Mouse (Mus musculus) intestine, postnatal 0 days (tissue): ENCODE results near the gene Olfr263. TPM values are rescaled to one million over a fixed set of nuclear protein-coding genes. Genes with fewer than 3 reads are reported as not detected.
A peak's percentile ranks its signal among the peaks of the same experiment; 100 is the strongest.

ENCODE experiments used
- ATAC-seq: fragments of 200-750 bp; cut with Nextera tagmentation; 2 replicates; pipeline ENCODE4 v1.8.0; 2017; ENCODE audit warnings: mild to moderate bottlenecking, moderate TSS enrichment, moderate library complexity
- H3K27ac ChIP-seq: fragments of 300-500 bp; sonication (generic); 2 replicates; pipeline ENCODE4 v1.5.1; 2014; ENCODE audit warnings: mild to moderate bottlenecking, low read depth, low read length, moderate library complexity
- H3K27me3 ChIP-seq: fragments of 300-500 bp; sonication (generic); replicated peaks from 2 replicates; pipeline ENCODE4 v1.6.1; 2014; ENCODE audit warnings: low read length, mixed read lengths; ENCODE audit not compliant: control insufficient read depth, insufficient read depth
- H3K36me3 ChIP-seq: fragments of 300-500 bp; sonication (generic); 2 replicates; pipeline ENCODE4 v1.6.1; 2014; ENCODE audit warnings: mild to moderate bottlenecking, moderate library complexity; ENCODE audit not compliant: control insufficient read depth, insufficient read depth
- H3K4me1 ChIP-seq: fragments of 300-500 bp; sonication (generic); replicated peaks from 2 replicates; pipeline ENCODE4 v1.6.1; 2014; ENCODE audit warnings: antibody characterized with exemption, low read length, mixed read lengths; ENCODE audit not compliant: control insufficient read depth, insufficient read depth
- H3K4me2 ChIP-seq: fragments of 300-500 bp; sonication (generic); replicated peaks from 2 replicates; pipeline ENCODE4 v1.6.1; 2014; ENCODE audit warnings: low read depth, mild to moderate bottlenecking, moderate library complexity
- H3K4me3 ChIP-seq: fragments of 300-500 bp; sonication (generic); 2 replicates; pipeline ENCODE4 v1.5.1; 2014; ENCODE audit warnings: low read depth, low read length
- H3K9ac ChIP-seq: fragments of 300-500 bp; sonication (generic); 2 replicates; pipeline ENCODE4 v1.6.1; 2014; ENCODE audit warnings: mild to moderate bottlenecking, low read depth, low read length
- H3K9me3 ChIP-seq: fragments of 300-500 bp; sonication (generic); 2 replicates; pipeline ENCODE4 v1.6.1; 2016; ENCODE audit warnings: mixed run types; ENCODE audit not compliant: control insufficient read depth
- CTCF ChIP-seq: sonication (generic); IDR thresholded peaks from 2 replicates; pipeline ENCODE4 v1.5.1; 2016; ENCODE audit warnings: low read depth, mild to moderate bottlenecking, control low read depth, antibody characterized with exemption, moderate library complexity
- WGBS: fragments of 180-500 bp; shearing (Covaris S2); extraction: QIAGEN DNeasy Blood & Tissue Kit; methylation state at CpG from one replicate; pipeline ENCODE4 v1.1.7; 2014; 5-methylcytosine and 5-hydroxymethylcytosine counted together
- polyA plus RNA-seq: library from polyadenylated mRNA; unstranded; fragments of >200 nt; fragmentation: Nextera tagmentation; extraction: Ambion mirVana; gene quantifications from 2 replicates; pipeline ENCODE4 v1.2.1, GENCODE M21; 2015

Olfr263 gene
- polyA plus RNA-seq, 1 experiment from 2014 or later = not detected

DNA sequence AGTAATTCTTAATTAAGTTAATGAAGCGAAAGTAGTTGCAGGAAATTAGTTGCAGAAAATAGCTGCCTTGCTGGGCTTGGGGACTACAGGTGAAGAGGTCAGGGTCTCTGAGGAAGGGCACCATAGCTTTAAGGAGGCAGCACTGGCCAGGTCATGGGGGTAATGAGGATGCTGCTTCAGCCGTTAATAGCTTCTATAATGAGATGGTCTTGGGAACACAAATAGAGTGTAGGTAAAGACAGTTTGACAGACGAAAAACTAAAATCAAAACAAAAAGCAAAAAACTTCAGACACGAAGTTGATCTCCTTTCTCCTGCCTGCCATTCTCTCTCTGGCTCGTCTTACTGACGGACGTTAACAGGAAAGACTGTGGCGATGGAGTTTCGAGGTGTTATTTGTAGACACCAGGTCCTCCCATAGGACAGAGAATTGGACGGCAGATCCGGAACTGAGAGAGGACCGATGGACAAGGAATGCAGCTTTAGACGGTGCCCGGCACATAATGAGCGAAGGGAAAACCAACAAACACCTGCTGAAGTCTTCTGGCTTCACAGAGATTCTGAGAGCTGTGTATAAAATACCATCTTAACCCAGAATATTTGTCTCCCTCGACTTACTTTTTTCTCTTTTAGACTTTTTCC is 39.1 kb downstream of the Olfr263 start:
- no peak for TF ChIP-seq CTCF

DNA sequence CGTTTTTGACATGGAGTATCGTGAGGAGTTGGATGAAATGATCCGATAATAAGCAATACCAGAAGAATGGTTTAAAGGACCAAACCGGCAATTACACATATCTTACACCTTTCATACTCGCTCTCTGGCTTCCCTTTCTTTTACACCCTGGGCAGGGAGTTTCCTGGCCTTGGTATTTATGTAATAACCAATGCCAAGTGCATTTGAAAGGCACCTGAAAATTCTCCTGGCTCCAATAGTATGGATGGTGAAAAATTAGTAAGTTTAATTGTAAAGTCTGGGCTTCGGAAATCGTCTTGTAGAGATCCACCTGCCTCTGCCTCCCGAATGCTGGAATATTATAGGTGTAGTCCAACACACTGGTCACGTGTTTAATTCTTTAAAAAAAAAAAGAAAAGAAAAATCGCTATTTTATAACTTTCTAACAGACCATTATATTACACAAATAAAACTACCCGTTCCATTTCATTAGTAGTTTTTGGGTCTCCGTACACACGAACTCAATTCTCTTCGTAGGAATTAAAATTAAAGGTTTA is 39.8 kb downstream of the Olfr263 start:
- H3K9ac ChIP-seq = peak overlapping the region; percentile 46
- peak overlapping the region; percentile 63 for H3K4me3 ChIP-seq
- no peak for TF ChIP-seq CTCF

More for the DNA sequence above, 39.1 kb downstream of the Olfr263 start:
- WGBS = under 1% methylated on average over 16 of the region's 16 CpGs
- H3K9ac ChIP-seq = peak overlapping the region; percentile 46
- no peaks in the 10 kb centered on the region for H3K36me3 ChIP-seq
- peak overlapping the region; percentile 85 for H3K4me2 ChIP-seq
- H3K9me3 ChIP-seq = no peaks in the 10 kb centered on the region
- no peak for ATAC-seq
- H3K27ac ChIP-seq = peak overlapping the region; percentile 66
- no peaks in the 10 kb centered on the region; the same call in 1 of the 2 replicates for H3K4me1 ChIP-seq
- no peaks in the 10 kb centered on the region for H3K27me3 ChIP-seq
- peak overlapping the region; percentile 63 for H3K4me3 ChIP-seq

DNA sequence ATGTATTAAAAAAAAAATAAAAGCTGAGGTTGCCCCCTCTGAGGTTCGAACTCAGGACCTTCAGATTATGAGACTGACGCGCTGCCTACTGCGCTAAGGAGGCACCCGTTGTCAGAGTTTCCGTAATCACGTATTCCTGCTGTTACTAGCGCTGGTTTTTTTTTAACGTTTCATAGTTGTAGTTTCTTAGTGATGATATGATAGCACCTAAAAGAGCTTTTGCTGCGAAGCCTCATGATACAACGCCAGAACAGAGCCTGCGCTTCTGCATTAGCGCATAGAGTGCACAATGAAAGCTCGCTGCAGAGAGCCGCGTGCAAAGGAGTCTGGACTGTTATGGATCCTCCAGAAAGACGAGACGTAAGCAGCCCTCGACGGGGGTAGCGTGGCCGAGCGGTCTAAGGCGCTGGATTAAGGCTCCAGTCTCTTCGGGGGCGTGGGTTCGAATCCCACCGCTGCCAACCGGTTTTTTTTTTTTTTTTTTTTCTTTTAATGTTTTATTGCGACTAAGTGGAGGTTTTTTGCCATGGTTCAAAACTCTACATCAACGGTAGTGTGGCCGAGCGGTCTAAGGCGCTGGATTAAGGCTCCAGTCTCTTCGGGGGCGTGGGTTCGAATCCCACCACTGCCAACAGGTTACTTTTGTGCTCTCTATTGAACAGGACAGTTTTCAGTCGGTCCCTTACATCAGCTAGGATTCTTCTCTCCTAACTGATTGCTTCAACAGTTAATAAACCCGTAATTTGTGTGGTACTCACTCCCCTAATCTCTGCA is 40.4 kb downstream of the Olfr263 start:
- peak; percentile 80 for ATAC-seq
- 1% methylated on average over 39 of the region's 39 CpGs for WGBS
- Histone ChIP-seq H3K9me3 (no peaks in the 10 kb centered on the region), H3K36me3 (no peaks in the 10 kb centered on the region), H3K4me1 (no peaks in the 10 kb centered on the region; the same call in 1 of the 2 replicates), H3K9ac (0 out of 2 replicates have a peak overlapping the region, but pooled peaks have one; percentile 7), H3K4me2 (peak overlapping the region; percentile 85), H3K27ac (no peak overlapping the region), H3K4me3 (peak overlapping the region; percentile 63), H3K27me3 (no peaks in the 10 kb centered on the region)
- TF ChIP-seq CTCF = no peak

More for the DNA sequence above, 39.8 kb downstream of the Olfr263 start:
- Histone ChIP-seq H3K27ac (peak overlapping the region; percentile 66), H3K36me3 (no peaks in the 10 kb centered on the region), H3K4me2 (peak overlapping the region; percentile 85), H3K4me1 (no peaks in the 10 kb centered on the region; the same call in 1 of the 2 replicates), H3K9me3 (no peaks in the 10 kb centered on the region), H3K27me3 (no peaks in the 10 kb centered on the region)
- no peak for ATAC-seq
- 2% methylated on average over 14 of the region's 14 CpGs for WGBS

DNA sequence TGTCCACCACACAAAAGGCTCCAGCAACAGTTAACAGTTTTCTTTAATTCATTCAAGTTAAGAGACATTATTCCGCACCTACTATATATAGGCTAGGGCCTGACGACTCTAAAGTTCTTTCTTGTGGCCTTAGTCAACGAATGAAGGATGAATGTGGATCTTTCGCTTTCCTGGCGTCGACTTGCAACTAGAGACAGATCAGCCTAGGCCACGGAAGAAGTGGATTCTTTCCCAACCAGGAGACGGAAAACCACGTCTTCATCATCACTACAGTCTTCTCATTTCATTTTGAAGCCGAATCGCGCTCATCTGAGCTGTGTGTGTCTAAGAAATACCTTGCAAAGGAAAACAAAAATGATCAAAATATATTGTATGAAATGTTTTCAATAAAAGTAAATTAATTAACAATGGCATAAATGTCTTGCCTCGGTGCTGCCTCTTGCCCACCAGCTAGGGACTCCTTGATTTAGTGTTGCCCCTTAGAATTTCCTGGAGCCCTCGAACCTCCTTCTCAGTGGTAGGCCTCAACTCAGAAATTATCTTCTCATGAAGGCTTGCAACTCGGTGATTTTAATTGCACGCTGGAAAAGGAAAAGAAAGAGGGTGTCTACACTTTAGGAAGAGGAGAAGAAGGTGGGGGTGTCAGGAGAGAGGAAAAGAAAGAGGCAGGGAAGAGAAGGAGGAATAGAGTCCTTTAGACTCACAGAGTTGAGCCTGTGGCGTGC is 41.2 kb downstream of the Olfr263 start:
- H3K36me3 ChIP-seq = no peaks in the 10 kb centered on the region
- no peaks in the 10 kb centered on the region for H3K27me3 ChIP-seq
- no peaks in the 10 kb centered on the region; the same call in 1 of the 2 replicates for H3K4me1 ChIP-seq
- 72% methylated on average over 17 of the region's 17 CpGs for WGBS
- no peak for ATAC-seq
- H3K4me3 ChIP-seq = no peak overlapping the region; the same call in 1 of the 2 replicates
- no peak overlapping the region for H3K27ac ChIP-seq
- peak overlapping the region; percentile 67 for H3K4me2 ChIP-seq
- H3K9me3 ChIP-seq = no peaks in the 10 kb centered on the region
- H3K9ac ChIP-seq = no peak overlapping the region
- no peak for TF ChIP-seq CTCF

DNA sequence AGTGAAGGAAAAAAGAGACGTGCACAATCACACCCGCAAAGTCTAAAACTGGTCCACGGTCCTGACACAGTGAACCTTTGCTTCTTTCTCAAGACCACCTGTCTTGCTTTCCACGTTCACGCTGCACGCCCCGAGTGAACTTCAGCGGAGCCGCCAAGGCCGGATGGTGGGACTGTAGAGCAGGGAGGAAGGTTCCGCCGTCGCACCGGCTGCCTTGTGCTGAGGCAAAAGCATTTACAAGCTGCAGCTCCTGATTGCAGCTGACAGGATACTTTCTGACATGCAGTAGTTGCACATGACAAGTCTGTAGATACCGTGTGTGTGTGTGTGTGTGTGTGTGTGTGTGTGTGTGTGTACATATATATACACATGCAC is 41.7 kb downstream of the Olfr263 start:
- TF ChIP-seq CTCF = no peak
- 17% methylated on average over 15 of the region's 15 CpGs for WGBS
- no peaks in the 10 kb centered on the region; the same call in 1 of the 2 replicates for H3K4me1 ChIP-seq
- no peak overlapping the region for H3K4me3 ChIP-seq
- no peak overlapping the region for H3K27ac ChIP-seq
- H3K36me3 ChIP-seq = no peaks in the 10 kb centered on the region
- H3K4me2 ChIP-seq = peak overlapping the region; percentile 67
- H3K9me3 ChIP-seq = no peaks in the 10 kb centered on the region
- H3K27me3 ChIP-seq = no peaks in the 10 kb centered on the region
- no peak for ATAC-seq
- H3K9ac ChIP-seq = no peak overlapping the region
